Mouse (Mus musculus) kidney, adult 2 months (tissue): ENCODE data around the gene Gm11639.
"Not testable (repeated sequence)": the region's sequence is repeated elsewhere in the genome, so short reads cannot be mapped to it uniquely, and the experiment has no call there.

Experiments used
- CTCF ChIP-seq: fragments of 200-500 bp; conservative IDR thresholded peaks from 2 replicates; pipeline ENCODE4 v1.5.1; 2011; ENCODE audit warnings: low read depth, mild to moderate bottlenecking, control low read depth, low read length, moderate library complexity, mixed read lengths; ENCODE audit not compliant: insufficient read depth, insufficient read length
- POLR2A ChIP-seq: fragments of 200-500 bp; IDR thresholded peaks from one replicate; pipeline ENCODE4 v1.6.1; 2011; ENCODE audit warnings: low read depth, low read length, control low read depth

GRCm38 (mm10) chr11:105137255-105137654 is 451.7 kb downstream of the Gm11639 start:
- TF ChIP-seq POLR2A, CTCF: not testable (repeated sequence)
